Mouse (Mus musculus): ENCODE data around the gene Bbof1. TPM values are rescaled to one million over a fixed set of nuclear protein-coding genes. Genes with fewer than 3 reads are reported as not detected.

Gene Bbof1
- total RNA-seq, 1 experiment from 2014 or later: 3.5 TPM

DNA sequence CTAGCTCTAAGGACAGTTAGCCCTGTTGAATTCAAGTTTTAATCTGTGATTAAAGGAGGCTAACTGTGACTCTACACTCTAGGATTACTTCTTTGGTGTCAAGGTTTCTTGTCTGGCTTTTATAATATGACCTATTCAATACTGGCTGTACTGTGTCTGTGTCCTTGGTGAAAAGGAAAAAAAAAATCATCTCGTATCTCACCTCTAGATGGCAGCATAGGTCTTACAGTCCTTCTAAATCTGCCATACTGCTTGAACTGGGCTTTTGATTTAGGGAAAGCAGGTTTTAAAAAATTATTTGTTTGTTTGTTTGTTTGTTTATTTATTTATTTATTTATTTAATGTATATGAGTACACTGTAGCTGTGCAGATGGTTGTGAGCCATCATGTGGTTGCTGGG is 59.8 kb downstream of the Bbof1 start:
- no peak for DNase-seq

GRCm38 (mm10) chr12:84478937-84479336 is 70.1 kb downstream of the Bbof1 start:
- no peak for DNase-seq

GRCm38 (mm10) chr12:84481251-84481650 is 72.4 kb downstream of the Bbof1 start:
- no peak for DNase-seq

GRCm38 (mm10) chr12:84482778-84483585 is 74.1 kb downstream of the Bbof1 start:
- no peak for DNase-seq

DNA sequence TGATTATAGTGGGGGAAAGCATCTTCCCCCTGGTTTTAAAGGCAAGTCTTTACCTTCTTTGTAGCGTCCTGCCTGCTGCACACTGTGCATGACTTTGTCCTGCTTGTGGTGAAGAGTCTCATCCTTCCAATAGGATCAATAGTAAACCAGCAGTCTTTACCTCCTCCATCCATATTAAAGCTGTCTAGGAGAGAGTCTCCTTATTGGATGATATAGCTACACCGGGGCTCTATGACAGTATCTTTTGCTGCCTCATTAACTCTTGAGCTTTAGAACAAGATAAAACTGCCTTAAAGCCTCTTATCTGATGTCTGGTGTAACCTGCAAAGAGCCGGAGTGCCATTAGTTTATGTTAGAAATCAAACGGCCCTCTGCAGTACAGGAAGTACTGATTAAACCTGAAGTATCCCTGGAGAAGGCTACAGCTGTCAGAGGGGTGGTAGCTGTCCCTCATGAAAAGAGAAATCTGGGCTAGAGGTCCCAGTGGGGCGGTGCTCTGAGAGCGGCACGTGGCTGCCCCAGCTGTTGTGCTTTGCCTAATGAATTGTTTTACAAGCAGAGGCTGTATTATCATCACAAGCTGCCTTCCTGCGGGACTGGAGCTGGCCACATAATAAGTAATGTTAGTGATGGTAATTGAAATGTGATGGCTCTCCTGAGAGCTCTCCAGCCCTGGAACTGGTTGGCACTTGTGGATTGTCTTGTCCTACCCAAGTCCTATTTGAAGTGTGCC is 78.6 kb downstream of the Bbof1 start:
- no peak for DNase-seq

Other genes with a start within 250 kb of the Bbof1 start
- 22.3 and 32.8 TPM in 2 replicates for gene Elmsan1, start 190.2 kb upstream of the Bbof1 start, total RNA-seq (2021)
- 74.9 and 93.1 TPM in 2 replicates for gene Ptgr2, start 123.8 kb upstream of the Bbof1 start, total RNA-seq (2021)
- 41.4 and 42.0 TPM in 2 replicates for gene Zfp410, start 92.2 kb upstream of the Bbof1 start, total RNA-seq (2021)
- 53.9 and 67.3 TPM in 2 replicates for gene Coq6, start 47.4 kb upstream of the Bbof1 start, total RNA-seq (2021)
- 2.9 and 3.0 TPM in 2 replicates for gene Fam161b, start 47.2 kb upstream of the Bbof1 start, total RNA-seq (2021)
- 137 and 159 TPM in 2 replicates for gene Entpd5, start within 50 bp of the Bbof1 start, total RNA-seq (2021)
- gene Rnf113a2, start 8.1 kb downstream of the Bbof1 start, total RNA-seq (2021): 17.9 and 19.3 TPM in 2 replicates
- 156 and 187 TPM in 2 replicates for gene Aldh6a1, start 41.9 kb downstream of the Bbof1 start, total RNA-seq (2021)
- gene Lin52, start 42.4 kb downstream of the Bbof1 start, total RNA-seq (2021): 18.1 and 18.5 TPM in 2 replicates
- not detected in 2 replicates for gene Vsx2, start 160.7 kb downstream of the Bbof1 start, total RNA-seq (2021)
- 18.1 and 21.0 TPM in 2 replicates for gene Abcd4, start 208.3 kb downstream of the Bbof1 start, total RNA-seq (2021)
- gene Vrtn, start 231.9 kb downstream of the Bbof1 start, total RNA-seq (2021): not detected in 2 replicates